In genomic region chrX:162760958-162761515, GRCm38 (mm10) we compare ENCODE assay signal across 8 mouse cellular contexts. TPM values are rescaled to one million over a fixed set of nuclear protein-coding genes. Genes with fewer than 3 reads are reported as not detected.
A peak's percentile ranks its signal among the peaks of the same experiment; 100 is the strongest.
DNase-seq lines count a peak whose midpoint lies in the region; ATAC-seq and TF ChIP-seq lines count a peak whose summit lies in the region.

No protein-coding gene starts in this region.

- H3K4me1 ChIP-seq in heart, embryonic 16.5 days (ENCODE audit: control insufficient read depth, insufficient read depth, low read length) = peaks cover 5% of the 10 kb centered on the region
- no peaks in the 10 kb centered on the region for H3K4me1 ChIP-seq in limb, embryonic 11.5 days (ENCODE audit: control insufficient read depth, insufficient read depth, low read length)
- peaks cover 3% of the 10 kb centered on the region; the same call in 1 of the 2 replicates for H3K4me1 ChIP-seq in midbrain, embryonic 16.5 days (ENCODE audit: control insufficient read depth, insufficient read depth, low read length)

- peak overlapping the region; percentile 59 for H3K4me3 ChIP-seq in C2C12 (ENCODE audit: insufficient read depth, poor library complexity, severe bottlenecking)
- H3K4me3 ChIP-seq in heart, embryonic 16.5 days (ENCODE audit: low read length) = peak overlapping the region; percentile 71
- peak overlapping the region; percentile 64 for H3K4me3 ChIP-seq in limb, embryonic 11.5 days (ENCODE audit: low read depth, low read length)
- H3K4me3 ChIP-seq in midbrain, embryonic 16.5 days (ENCODE audit: low read depth, low read length) = peak overlapping the region; percentile 62

- peaks cover 52% of the 10 kb centered on the region for H3K79me2 ChIP-seq in C2C12 (ENCODE audit: control insufficient read depth, insufficient read depth)

- H3K27ac ChIP-seq in heart, embryonic 16.5 days (ENCODE audit: low read length) = peak overlapping the region; percentile 94
- H3K27ac ChIP-seq in limb, embryonic 11.5 days (replicated peaks; ENCODE audit: low read depth, low read length) = peak overlapping the region; percentile 95
- H3K27ac ChIP-seq in midbrain, embryonic 16.5 days (ENCODE audit: low read length) = peak overlapping the region; percentile 84

- TF ChIP-seq CTCF in C2C12 (IDR thresholded peaks at IDR 0.05; ENCODE audit: control insufficient read depth, insufficient read depth, insufficient read length) = no peak

- ATAC-seq in heart, embryonic 16.5 days (replicated peaks; ENCODE audit: extremely low read depth, insufficient read depth, low FRiP score) = no peak
- no peak for ATAC-seq in limb, embryonic 11.5 days (ENCODE audit: insufficient number of reproducible peaks, low FRiP score, low TSS enrichment, low read depth)
- peak; percentile 23; the same call in 1 of the 2 replicates for ATAC-seq in midbrain, embryonic 16.5 days

- H3K9ac ChIP-seq in heart, embryonic 16.5 days (ENCODE audit: low read length) = peak overlapping the region; percentile 88
- H3K9ac ChIP-seq in limb, embryonic 11.5 days (ENCODE audit: low read length) = peak overlapping the region; percentile 72
- peak overlapping the region; percentile 68 for H3K9ac ChIP-seq in midbrain, embryonic 16.5 days (ENCODE audit: low read depth, low read length)

- H3ac ChIP-seq in C2C12 (ENCODE audit: control insufficient read depth, insufficient read length, low read depth) = peak overlapping the region; percentile 97

- H3K4me2 ChIP-seq in heart, embryonic 16.5 days (ENCODE audit: low read depth, low read length) = peak overlapping the region; percentile 59
- H3K4me2 ChIP-seq in limb, embryonic 11.5 days (ENCODE audit: low read depth, severe bottlenecking) = peak overlapping the region; percentile 55
- peak overlapping the region; percentile 55 for H3K4me2 ChIP-seq in midbrain, embryonic 16.5 days (ENCODE audit: low read length)

- peak; percentile 41 for DNase-seq in embryo, embryonic 9.5 days (ENCODE audit: extremely low spot score)
- no peak for DNase-seq in embryo, embryonic 11 days
- DNase-seq in cerebellum, postnatal 14 days = peak; percentile 45 to 58
- DNase-seq in limb, embryonic 11.5 days (ENCODE audit: low spot score) = peak; percentile 42
- no peak for DNase-seq in thymus, postnatal 25 days

- no peaks in the 10 kb centered on the region for H3K9me3 ChIP-seq in heart, embryonic 16.5 days (replicated peaks; ENCODE audit: control insufficient read depth, low read length)
- H3K9me3 ChIP-seq in limb, embryonic 11.5 days (ENCODE audit: control insufficient read depth, low read length) = no peaks in the 10 kb centered on the region
- no peaks in the 10 kb centered on the region for H3K9me3 ChIP-seq in midbrain, embryonic 16.5 days (replicated peaks; ENCODE audit: control insufficient read depth, low read length, poor library complexity, severe bottlenecking)

- peaks cover 18% of the 10 kb centered on the region for H3K36me3 ChIP-seq in C2C12 (ENCODE audit: control insufficient read depth, insufficient read depth)
- H3K36me3 ChIP-seq in heart, embryonic 16.5 days (ENCODE audit: control insufficient read depth, insufficient read depth) = no peaks in the 10 kb centered on the region
- no peaks in the 10 kb centered on the region for H3K36me3 ChIP-seq in limb, embryonic 11.5 days (ENCODE audit: control insufficient read depth, insufficient read depth, low read length)
- no peaks in the 10 kb centered on the region for H3K36me3 ChIP-seq in midbrain, embryonic 16.5 days (ENCODE audit: control insufficient read depth, insufficient read depth, low read length)

- peaks cover 45% of the 10 kb centered on the region for H3K79me3 ChIP-seq in C2C12 (ENCODE audit: low read depth)

- H3K27me3 ChIP-seq in C2C12 (ENCODE audit: control insufficient read depth, insufficient read depth, insufficient read length) = no peaks in the 10 kb centered on the region
- no peaks in the 10 kb centered on the region for H3K27me3 ChIP-seq in heart, embryonic 16.5 days (ENCODE audit: control insufficient read depth, insufficient read depth, low read length)
- no peaks in the 10 kb centered on the region for H3K27me3 ChIP-seq in limb, embryonic 11.5 days (ENCODE audit: control insufficient read depth, insufficient read depth, low read length)
- H3K27me3 ChIP-seq in midbrain, embryonic 16.5 days (ENCODE audit: control insufficient read depth, insufficient read depth, low read depth, low read length) = no peaks in the 10 kb centered on the region

- 7% methylated on average over 44 of the region's 50 CpGs for WGBS in heart, embryonic 16.5 days
- 14% methylated on average over 36 of the region's 50 CpGs for WGBS in limb, embryonic 11.5 days
- 17% methylated on average over 23 of the region's 50 CpGs for WGBS in midbrain, embryonic 16.5 days

TF ChIP-seq in C2C12, 6 proteins besides CTCF, POLR2A, EP300 and RAD21:
- TF ChIP-seq CEBPB (IDR thresholded peaks at IDR 0.05; ENCODE audit: low read depth) (no peak), MAX (IDR thresholded peaks at IDR 0.05) (no peak), FOSL1 (IDR thresholded peaks at IDR 0.05; ENCODE audit: insufficient read depth, low read length, poor library complexity, severe bottlenecking) (no peak), MYOD1 (IDR thresholded peaks at IDR 0.05; ENCODE audit: control insufficient read depth, insufficient read length, low read depth) (no peak), USF1 (IDR thresholded peaks at IDR 0.05; ENCODE audit: low read depth) (no peak), MYOG (IDR thresholded peaks at IDR 0.05; ENCODE audit: control insufficient read depth, extremely low read depth, insufficient read length) (no peak)

RNA-seq across cellular contexts. Expression of gene Rbbp7, which starts 0.8 kb away (rescaled TPM):
- 176 TPM for polyA plus RNA-seq in C2C12 (2012; fragmentation: generic; extraction: Trizol)
- 447 and 497 TPM in 2 replicates for polyA plus RNA-seq in heart, embryonic 16.5 days (2015; fragmentation: Nextera tagmentation; extraction: Ambion mirVana)
- polyA plus RNA-seq in limb, embryonic 11.5 days (2014; fragmentation: Nextera tagmentation; extraction: Ambion mirVana) = 430 and 436 TPM in 2 replicates
- 216 and 226 TPM in 2 replicates for polyA plus RNA-seq in midbrain, embryonic 16.5 days (2015; fragmentation: Nextera tagmentation; extraction: Ambion mirVana)

Comparison
In these comparisons a context has a peak if more than half of its experiments do, and no peak if none do; other contexts are left out.
1. DNase-seq: peak in embryo, embryonic 9.5 days (single experiment), cerebellum, postnatal 14 days (2 of 2) and limb, embryonic 11.5 days (single experiment); none in embryo, embryonic 11 days (single experiment) and thymus, postnatal 25 days (single experiment).
2. Peak in every context shown above with its lines, with median percentiles within 50 percentile points of each other: H3K4me3 ChIP-seq, H3K27ac ChIP-seq, H3K4me2 ChIP-seq and H3K9ac ChIP-seq.